Mouse (Mus musculus): Measurements from ENCODE around the gene Cdc42bpg. TPM values are rescaled to one million over a fixed set of nuclear protein-coding genes. Genes with fewer than 3 reads are reported as not detected.
A peak's percentile ranks its signal among the peaks of the same experiment; 100 is the strongest.

Cdc42bpg gene
- total and polyA plus RNA-seq, 3 experiments: 2.6 to 4.5 TPM; not detected in 1

DNA sequence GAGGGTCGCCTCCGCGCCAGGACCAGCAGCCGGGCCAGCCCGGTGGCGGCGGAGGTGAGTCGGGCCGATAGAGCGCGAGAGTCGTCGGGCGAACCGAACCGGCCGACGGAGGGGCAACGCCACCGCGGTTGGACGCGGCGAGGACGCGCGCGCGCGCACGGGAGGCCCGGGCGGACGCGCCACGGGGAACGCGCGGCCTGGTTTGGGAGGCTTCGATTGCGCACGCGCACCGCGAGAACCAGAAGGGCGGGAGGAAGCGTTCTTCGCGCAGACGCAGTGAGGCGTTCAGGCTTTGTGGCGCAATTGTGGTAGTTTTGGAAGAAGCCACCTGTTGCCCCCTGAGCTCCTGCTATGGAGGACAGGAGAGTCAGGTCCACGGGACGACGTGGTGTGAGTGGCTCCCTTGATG lies 58.1 kb downstream of the Cdc42bpg start (continued):
- no peak for TF ChIP-seq MAZ (IDR thresholded peaks at IDR 0.05; ENCODE audit: low read depth, low read length)
- TF ChIP-seq NELFE (IDR thresholded peaks at IDR 0.05; ENCODE audit: low read depth, low read length): peak; percentile 14; the same call in 1 of the 2 replicates
- TF ChIP-seq POLR2A (IDR thresholded peaks at IDR 0.05; ENCODE audit: control insufficient read depth in 1 of 2, insufficient read depth in 1 of 2, low read depth in 1 of 2, low read length in 2 of 2, poor library complexity in 1 of 2): peak in 1 of 2 experiments; percentile 66; a peak in 1 of 4 replicates
- TF ChIP-seq USF1 (IDR thresholded peaks at IDR 0.05; ENCODE audit: low read depth, low read length): no peak
- no peak for TF ChIP-seq GATA1 (IDR thresholded peaks at IDR 0.05; ENCODE audit: low read depth, low read length)
- no peak for TF ChIP-seq RAD21 (IDR thresholded peaks at IDR 0.05; ENCODE audit: low read depth, low read length)
- no peak for TF ChIP-seq MYB (IDR thresholded peaks at IDR 0.05; ENCODE audit: low read depth, low read length)
- no peak for TF ChIP-seq ZKSCAN1 (IDR thresholded peaks at IDR 0.05; ENCODE audit: low read depth, low read length)
- peak; percentile 52; the same call in 1 of the 2 replicates for TF ChIP-seq HCFC1 (IDR thresholded peaks at IDR 0.05; ENCODE audit: low read depth, low read length)

DNA sequence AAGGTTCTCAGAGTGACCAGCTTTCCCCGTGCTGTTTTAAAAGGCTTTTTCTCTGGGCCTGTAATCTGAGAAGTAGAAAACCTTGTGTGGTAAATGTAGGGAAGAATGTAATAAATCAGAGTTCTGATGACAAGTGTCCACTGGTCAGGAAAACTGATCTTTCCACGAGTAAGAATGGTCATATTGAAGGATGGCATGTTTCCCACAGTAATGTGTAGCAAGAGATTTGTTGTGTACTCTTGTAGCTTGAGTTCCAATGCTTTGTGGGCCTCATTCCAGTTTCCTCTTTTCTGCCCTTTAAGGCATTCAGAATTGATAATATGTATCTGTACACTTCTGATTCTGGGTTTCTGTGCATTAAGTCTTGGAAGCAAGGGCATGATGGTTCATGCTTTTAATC lies 58.6 kb downstream of the Cdc42bpg start:
- no peak for TF ChIP-seq HCFC1 (IDR thresholded peaks at IDR 0.05; ENCODE audit: low read depth, low read length)
- no peak for TF ChIP-seq NELFE (IDR thresholded peaks at IDR 0.05; ENCODE audit: low read depth, low read length)
- TF ChIP-seq ETS1 (IDR thresholded peaks at IDR 0.05; ENCODE audit: low read depth, low read length): no peak
- no peak for TF ChIP-seq E2F4 (IDR thresholded peaks at IDR 0.05; ENCODE audit: borderline replicate concordance, low read depth, low read length)
- 0 out of 2 replicates have a peak, but pooled peaks have one; percentile 5 for TF ChIP-seq MYC (IDR thresholded peaks at IDR 0.05; ENCODE audit: low read depth, low read length)
- no peak for TF ChIP-seq JUND (IDR thresholded peaks at IDR 0.05; ENCODE audit: low read depth, low read length)
- no peak for TF ChIP-seq GABPA (IDR thresholded peaks at IDR 0.05; ENCODE audit: low read depth, low read length)
- TF ChIP-seq EP300 (IDR thresholded peaks at IDR 0.05; ENCODE audit: low read depth in 1 of 2, low read length in 2 of 2): no peak
- TF ChIP-seq MAZ (IDR thresholded peaks at IDR 0.05; ENCODE audit: low read depth, low read length): no peak
- TF ChIP-seq KAT2A (conservative IDR thresholded peaks at IDR 0.05; ENCODE audit: low read depth, low read length): no peak
- no peak for TF ChIP-seq POLR2AphosphoS5 (IDR thresholded peaks at IDR 0.05; ENCODE audit: borderline replicate concordance, low read depth, low read length)
- no peak for TF ChIP-seq NRF1 (IDR thresholded peaks at IDR 0.05; ENCODE audit: insufficient read depth, low read depth, low read length, poor library complexity, severe bottlenecking)
- TF ChIP-seq ZMIZ1 (IDR thresholded peaks at IDR 0.05; ENCODE audit: low read depth, low read length): no peak
- peak; percentile 45; the same call in 1 of the 2 replicates for TF ChIP-seq MXI1 (IDR thresholded peaks at IDR 0.05; ENCODE audit: low read depth, low read length)
- TF ChIP-seq POLR2AphosphoS2 (IDR thresholded peaks at IDR 0.05; ENCODE audit: low read length): peak; percentile 31; the same call in 1 of the 2 replicates
- TF ChIP-seq TBP (IDR thresholded peaks at IDR 0.05; ENCODE audit: low read depth, low read length): no peak
- peak; percentile 68; the same call in 1 of the 2 replicates for TF ChIP-seq SIN3A (IDR thresholded peaks at IDR 0.05; ENCODE audit: low read length)
- TF ChIP-seq CTCF (IDR thresholded peaks at IDR 0.05 in 2 of 3, conservative IDR thresholded peaks at IDR 0.05 in 1 of 3; ENCODE audit: control insufficient read depth in 1 of 3, insufficient read depth in 1 of 3, low read depth in 2 of 3, low read length in 3 of 3, poor library complexity in 1 of 3, severe bottlenecking in 1 of 3): no peak
- TF ChIP-seq CHD1 (IDR thresholded peaks at IDR 0.05; ENCODE audit: low read depth, low read length): peak; percentile 90; the same call in 1 of the 2 replicates
- TF ChIP-seq MAX (IDR thresholded peaks at IDR 0.05; ENCODE audit: low read length): no peak
- no peak for TF ChIP-seq POLR2A (IDR thresholded peaks at IDR 0.05; ENCODE audit: control insufficient read depth in 1 of 2, insufficient read depth in 1 of 2, low read depth in 1 of 2, low read length in 2 of 2, poor library complexity in 1 of 2)
- no peaks in the 10 kb centered on the region for H3K9me3 ChIP-seq (replicated peaks; ENCODE audit: insufficient read depth, low read length)
- peak; percentile 71 for DNase-seq (ENCODE audit: low read depth, low spot score)
- no peaks in the 10 kb centered on the region for H3K27me3 ChIP-seq (ENCODE audit: control insufficient read depth in 1 of 2, insufficient read depth in 2 of 2, low read length in 2 of 2)
- peak overlapping the region; percentile 86 to 93 for H3K4me3 ChIP-seq (ENCODE audit: control insufficient read depth in 1 of 2, insufficient read depth in 1 of 2, low read depth in 2 of 2, low read length in 2 of 2)
- H3K9ac ChIP-seq (ENCODE audit: control insufficient read depth, low read depth, low read length, poor library complexity, severe bottlenecking): peak overlapping the region; percentile 99
- H3K79me2 ChIP-seq (ENCODE audit: control insufficient read depth, insufficient read depth, low read length, poor library complexity): peaks cover 37% of the 10 kb centered on the region
- peak overlapping the region; percentile 97 for H3K27ac ChIP-seq (ENCODE audit: control insufficient read depth, low read depth, low read length)
- peaks cover 18 to 25% of the 10 kb centered on the region in 2 experiments for H3K4me1 ChIP-seq (ENCODE audit: control insufficient read depth in 1 of 2, insufficient read depth in 2 of 2, low read length in 2 of 2)
- H3K36me3 ChIP-seq (ENCODE audit: control insufficient read depth in 1 of 2, insufficient read depth in 2 of 2, low read length in 2 of 2): peaks cover 42 to 57% of the 10 kb centered on the region in 2 experiments

Measured in MEL (cell line).